Mouse (Mus musculus) ovary, postnatal 36 days (tissue): ENCODE data around the gene Mroh2a.

Experiments used
- DNase-seq: peaks from one replicate; pipeline ENCODE4 v3.0.0; 2022; ENCODE audit warnings: low spot score, mixed read lengths

The Mroh2a gene

GRCm38 (mm10) chr1:88276524-88277097, 49.8 kb downstream of the Mroh2a start:
- no peak for DNase-seq

- peak; percentile 100 for DNase-seq
These were observed 50.5 kb downstream of the Mroh2a start, which contains the start of the genes Hjurp and Trpm8 for GRCm38 (mm10) chr1:88277098-88277817. TSS of gene Hjurp (minus strand) at chr1:88277633. TSS of gene Trpm8 (plus strand) at chr1:88277661.

GRCm38 (mm10) chr1:88277818-88278511, 51.2 kb downstream of the Mroh2a start:
- DNase-seq, result no peak

GRCm38 (mm10) chr1:88279111-88280005, 52.6 kb downstream of the Mroh2a start:
- peak; percentile 61 for DNase-seq

- DNase-seq, result no peak
These were observed 53.4 kb downstream of the Mroh2a start for GRCm38 (mm10) chr1:88280006-88280690.

- no peak for DNase-seq
These were observed 55.5 kb downstream of the Mroh2a start for GRCm38 (mm10) chr1:88282301-88282700.

- no peak for DNase-seq
These were observed 56.8 kb downstream of the Mroh2a start for GRCm38 (mm10) chr1:88283376-88284227.

GRCm38 (mm10) chr1:88284228-88284945, 57.6 kb downstream of the Mroh2a start:
- DNase-seq, result no peak

GRCm38 (mm10) chr1:88284946-88285320, 58.1 kb downstream of the Mroh2a start:
- no peak for DNase-seq

GRCm38 (mm10) chr1:88285652-88286051, 58.9 kb downstream of the Mroh2a start:
- DNase-seq, result no peak

- no peak for DNase-seq
These were observed 59.5 kb downstream of the Mroh2a start for GRCm38 (mm10) chr1:88286136-88286845.

- DNase-seq, result no peak
These were observed 60.3 kb downstream of the Mroh2a start for GRCm38 (mm10) chr1:88286887-88287696.

GRCm38 (mm10) chr1:88287697-88287980, 60.9 kb downstream of the Mroh2a start:
- peak; percentile 76 for DNase-seq

GRCm38 (mm10) chr1:88288056-88288788, 61.4 kb downstream of the Mroh2a start:
- DNase-seq, result no peak

GRCm38 (mm10) chr1:88288789-88289127, 62.0 kb downstream of the Mroh2a start:
- no peak for DNase-seq

GRCm38 (mm10) chr1:88289152-88289551, 62.4 kb downstream of the Mroh2a start:
- no peak for DNase-seq

GRCm38 (mm10) chr1:88289917-88290316, 63.1 kb downstream of the Mroh2a start:
- peak; percentile 69 for DNase-seq

GRCm38 (mm10) chr1:88290511-88290910, 63.7 kb downstream of the Mroh2a start:
- no peak for DNase-seq
